Mouse (Mus musculus) megakaryocyte, embryonic 14.5 days (primary cell): ENCODE measurements around the gene Hrc. TPM values are rescaled to one million over a fixed set of nuclear protein-coding genes. Genes with fewer than 3 reads are reported as not detected.

Experiments
- H3K27me3 ChIP-seq: replicated peaks from 2 replicates; pipeline ENCODE3; 2012; ENCODE audit warnings: inconsistent platforms
- H3K36me3 ChIP-seq: replicated peaks from 2 replicates; pipeline ENCODE3; 2012; ENCODE audit warnings: low read length, inconsistent platforms, mixed read lengths
- H3K4me1 ChIP-seq: 2 replicates; pipeline ENCODE4 v1.6.1; 2012; ENCODE audit warnings: inconsistent platforms
- H3K4me3 ChIP-seq: replicated peaks from 2 replicates; pipeline ENCODE3; 2012; ENCODE audit warnings: moderate library complexity, mild to moderate bottlenecking, inconsistent platforms
- H3K9me3 ChIP-seq: 2 replicates; pipeline ENCODE4 v1.6.1; 2012; ENCODE audit warnings: inconsistent platforms
- FLI1 ChIP-seq: IDR thresholded peaks from 2 replicates; pipeline ENCODE4 v1.6.1; 2012; ENCODE audit warnings: low read length, inconsistent platforms, mixed read lengths
- GATA1 ChIP-seq: IDR thresholded peaks from 3 replicates; pipeline ENCODE4 v1.6.1; 2012; ENCODE audit warnings: mixed read lengths, low read length, inconsistent platforms, borderline replicate concordance
- polyA plus RNA-seq: library from polyadenylated mRNA; stranded (reverse); fragments of >175 nt; gene quantifications from 2 replicates; pipeline ENCODE4 v1.2.3, GENCODE M21; 2012; ENCODE audit warnings: low replicate concordance; ENCODE audit not compliant: insufficient read depth

Hrc gene
- polyA plus RNA-seq, 1 experiment, result not detected

DNA sequence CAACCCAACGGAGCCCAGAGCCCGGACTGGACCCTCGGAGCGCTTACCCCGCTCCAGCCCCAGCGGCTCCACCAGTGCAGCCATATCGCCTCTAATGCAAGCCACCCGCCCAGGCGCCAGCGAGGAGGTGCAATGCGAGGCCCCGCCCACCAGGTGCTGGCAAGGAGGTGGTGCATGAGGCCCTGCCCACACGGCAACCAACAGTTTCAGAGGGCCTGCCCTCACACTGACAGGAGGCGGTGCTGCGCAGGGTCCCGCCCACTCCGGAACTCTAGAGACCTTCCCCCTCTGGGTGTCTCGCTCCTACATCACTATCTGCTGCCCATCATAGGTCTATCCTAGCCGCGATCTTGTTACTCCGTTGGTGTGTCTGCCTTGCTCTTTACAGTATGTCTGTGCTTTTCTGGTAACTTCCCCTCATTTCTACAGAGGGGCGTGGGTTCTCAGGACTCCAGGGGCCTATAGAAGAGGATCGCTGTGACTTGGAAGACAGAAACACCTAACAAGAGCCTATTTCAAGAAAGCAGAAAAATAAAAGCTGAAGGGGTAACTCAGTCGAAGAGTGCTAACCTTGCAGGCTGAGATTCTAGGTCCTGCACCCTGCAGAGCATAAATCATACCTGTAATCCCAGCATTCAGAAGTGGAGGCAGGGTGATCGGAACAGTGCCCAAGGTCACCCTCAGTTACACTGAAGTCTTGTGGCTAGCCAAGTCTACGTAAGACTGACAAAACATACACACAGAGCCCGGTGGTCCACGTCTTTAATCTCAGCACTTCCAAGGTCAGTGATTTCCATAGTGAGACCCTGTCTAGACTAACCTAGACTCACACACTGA is 35.6 kb downstream of the Hrc start, which contains the start of gene Lin7b:
Lin7b (minus strand) TSS at position 109 of the 837 bp plus-strand sequence.
- Histone ChIP-seq H3K36me3 (peaks cover 40% of the 10 kb centered on the region), H3K4me3 (peak within 1 kb of the TSS; percentile 92), H3K4me1 (peaks cover 66% of the 10 kb centered on the region), H3K9me3 (no peaks in the 10 kb centered on the region), H3K27me3 (peaks cover 40% of the 10 kb centered on the region)
- no peak for TF ChIP-seq GATA1
- no peak for TF ChIP-seq FLI1

DNA sequence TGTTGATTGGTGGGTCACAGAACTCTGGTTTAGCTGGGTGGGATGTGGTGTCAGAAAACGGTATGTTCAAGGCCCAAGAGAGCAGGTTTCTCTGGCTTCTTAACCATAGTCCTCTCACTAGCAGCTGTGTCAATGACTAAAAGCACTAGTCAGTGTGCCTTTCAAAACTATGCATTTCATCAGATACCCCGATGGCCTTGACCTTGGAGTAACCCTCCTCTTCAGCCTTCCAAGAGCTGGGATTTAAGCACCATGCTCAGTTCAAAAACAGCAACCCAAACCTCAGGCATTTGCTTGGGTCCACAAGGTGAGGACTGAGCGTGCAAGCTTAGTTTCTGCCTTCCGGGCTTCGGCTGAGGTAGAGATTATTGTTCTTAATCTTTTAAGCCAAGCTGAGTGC is 37.3 kb downstream of the Hrc start:
- Histone ChIP-seq H3K4me1 (peaks cover 68% of the 10 kb centered on the region), H3K36me3 (peaks cover 57% of the 10 kb centered on the region), H3K9me3 (no peaks in the 10 kb centered on the region), H3K4me3 (no peak overlapping the region), H3K27me3 (peaks cover 29% of the 10 kb centered on the region)
- no peak for TF ChIP-seq FLI1
- TF ChIP-seq GATA1, result no peak

DNA sequence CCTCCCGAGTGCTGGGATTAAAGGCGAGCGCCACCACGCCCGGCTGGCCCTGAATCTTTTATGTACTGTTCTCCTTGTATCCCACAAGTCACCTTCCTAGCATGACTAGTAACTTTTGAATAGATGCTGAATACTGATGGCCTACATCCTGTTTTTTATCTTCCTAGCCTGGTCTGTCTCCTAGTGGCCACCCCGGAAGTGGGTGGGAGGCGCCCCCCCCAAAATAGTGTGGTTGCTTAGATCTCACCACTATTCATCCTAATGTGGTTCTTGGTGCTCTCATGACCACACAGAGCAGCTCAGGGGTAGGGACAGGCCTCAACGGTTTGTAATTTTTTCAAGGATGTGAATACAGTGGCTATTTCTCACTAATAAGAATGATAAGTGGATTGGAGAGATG is 39.5 kb downstream of the Hrc start:
- peaks cover 61% of the 10 kb centered on the region for H3K4me1 ChIP-seq
- peaks cover 79% of the 10 kb centered on the region for H3K36me3 ChIP-seq
- TF ChIP-seq GATA1, result no peak
- TF ChIP-seq FLI1, result no peak

DNA sequence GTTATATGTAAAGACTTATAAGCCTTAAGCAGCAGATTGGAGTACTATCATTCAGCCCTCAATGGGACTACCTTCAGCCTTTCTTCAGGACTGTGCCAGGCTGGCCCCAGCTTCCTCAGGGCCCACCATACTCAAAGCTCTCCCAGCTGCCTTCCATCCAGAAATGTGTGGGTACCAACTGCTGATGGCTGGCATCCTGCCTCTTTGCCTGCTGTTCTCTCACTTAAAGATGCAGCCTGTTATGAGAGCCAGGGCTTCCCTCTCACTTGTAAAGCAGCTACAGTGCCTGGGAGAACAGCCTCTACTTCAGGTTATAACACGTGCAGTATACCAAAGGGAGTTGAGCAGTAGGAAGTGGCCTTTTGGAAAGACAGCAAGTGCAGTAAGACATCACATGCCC is 41.0 kb downstream of the Hrc start:
- peaks cover 92% of the 10 kb centered on the region for H3K36me3 ChIP-seq
- no peaks in the 10 kb centered on the region for H3K27me3 ChIP-seq
- TF ChIP-seq FLI1, result no peak
- no peak for TF ChIP-seq GATA1
- H3K4me1 ChIP-seq, result peaks cover 59% of the 10 kb centered on the region
- H3K9me3 ChIP-seq, result no peaks in the 10 kb centered on the region
- peak overlapping the region; percentile 10 for H3K4me3 ChIP-seq

More for the DNA sequence above, 39.5 kb downstream of the Hrc start:
- Histone ChIP-seq H3K27me3 (peaks cover 9% of the 10 kb centered on the region), H3K4me3 (no peak overlapping the region), H3K9me3 (no peaks in the 10 kb centered on the region)

DNA sequence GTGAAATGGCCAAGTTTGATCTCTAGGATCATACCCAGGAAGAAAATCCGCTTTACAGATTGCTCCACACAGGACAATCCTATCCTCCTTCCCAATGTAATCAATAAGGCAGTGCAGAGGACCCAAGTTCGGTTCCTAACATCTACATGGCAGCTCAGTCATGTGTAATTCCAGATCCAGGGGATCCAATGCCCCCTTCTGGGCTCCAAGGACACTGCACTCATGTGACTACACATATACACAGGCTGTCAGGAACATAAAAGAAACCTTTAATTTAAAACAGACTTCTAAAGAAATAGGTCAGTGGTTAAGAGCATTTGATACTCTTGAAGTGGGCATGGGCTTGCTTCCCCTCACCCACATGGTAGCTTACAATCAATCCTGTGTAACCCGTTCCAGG is 51.0 kb downstream of the Hrc start:
- H3K36me3 ChIP-seq, result peaks cover 98% of the 10 kb centered on the region
- TF ChIP-seq GATA1 (no peak), FLI1 (no peak)
- H3K27me3 ChIP-seq, result no peaks in the 10 kb centered on the region
- H3K9me3 ChIP-seq, result no peaks in the 10 kb centered on the region
- peaks cover 12% of the 10 kb centered on the region for H3K4me1 ChIP-seq
- no peak overlapping the region for H3K4me3 ChIP-seq

Other genes with a start within 250 kb of the Hrc start
- 1.7 TPM in 1 of 2 replicates, not detected in the other for gene Rcn3, start 243.1 kb upstream of the Hrc start, polyA plus RNA-seq
- 28.9 and 70.0 TPM in 2 replicates for gene Fcgrt, start 231.4 kb upstream of the Hrc start, polyA plus RNA-seq
- 39.7 and 217 TPM in 2 replicates for gene Rps11, start 210.9 kb upstream of the Hrc start, polyA plus RNA-seq
- gene Rpl13a, start 206.5 kb upstream of the Hrc start, polyA plus RNA-seq, result 3,981 and 5,869 TPM in 2 replicates
- gene Gm45713, start 199.1 kb upstream of the Hrc start, polyA plus RNA-seq, result 2.1 and 9.4 TPM in 2 replicates
- gene Flt3l, start 198.9 kb upstream of the Hrc start, polyA plus RNA-seq, result 78.6 and 81.1 TPM in 2 replicates
- 35.3 and 64.9 TPM in 2 replicates for gene Pih1d1, start 181.0 kb upstream of the Hrc start, polyA plus RNA-seq
- 56.7 and 76.4 TPM in 2 replicates for gene Aldh16a1, start 180.7 kb upstream of the Hrc start, polyA plus RNA-seq
- 0.06 TPM in 1 of 2 replicates, not detected in the other for gene Slc17a7, start 171.3 kb upstream of the Hrc start, polyA plus RNA-seq
- gene Gfy, start 155.7 kb upstream of the Hrc start, polyA plus RNA-seq, result not detected in 2 replicates
- gene Pth2, start 154.3 kb upstream of the Hrc start, polyA plus RNA-seq, result not detected in 2 replicates
- gene Ccdc155, start 130.4 kb upstream of the Hrc start, polyA plus RNA-seq, result not detected in 2 replicates
- gene Dkkl1, start 123.1 kb upstream of the Hrc start, polyA plus RNA-seq, result 0.60 TPM in 1 of 2 replicates, not detected in the other
- gene Tead2, start 119.5 kb upstream of the Hrc start, polyA plus RNA-seq, result not detected in 2 replicates
- 212 and 263 TPM in 2 replicates for gene Cd37, start 96.2 kb upstream of the Hrc start, polyA plus RNA-seq
- gene Slc6a16, start 94.2 kb upstream of the Hrc start, polyA plus RNA-seq, result not detected in 2 replicates
- not detected in 2 replicates for gene Slc6a21, start 57.8 kb upstream of the Hrc start, polyA plus RNA-seq
- gene Trpm4, start 1.5 kb upstream of the Hrc start, polyA plus RNA-seq, result 7.6 TPM in 1 of 2 replicates, not detected in the other
- gene Ppfia3, start 31.7 kb downstream of the Hrc start, polyA plus RNA-seq, result 0.79 TPM in 1 of 2 replicates, not detected in the other
- gene Lin7b, start 35.3 kb downstream of the Hrc start, polyA plus RNA-seq, result 4.1 TPM in 1 of 2 replicates, not detected in the other
- gene Snrnp70, start 60.5 kb downstream of the Hrc start, polyA plus RNA-seq, result 154 and 515 TPM in 2 replicates
- not detected in 2 replicates for gene Kcna7, start 70.4 kb downstream of the Hrc start, polyA plus RNA-seq
- gene Ntf5, start 78.4 kb downstream of the Hrc start, polyA plus RNA-seq, result not detected in 2 replicates
- gene Lhb, start 85.5 kb downstream of the Hrc start, polyA plus RNA-seq, result not detected in 2 replicates
- 33.8 and 44.5 TPM in 2 replicates for gene Gys1, start 99.6 kb downstream of the Hrc start, polyA plus RNA-seq
- gene Ruvbl2, start 102.8 kb downstream of the Hrc start, polyA plus RNA-seq, result 90.5 and 244 TPM in 2 replicates
- gene Ftl1, start 124.6 kb downstream of the Hrc start, polyA plus RNA-seq, result 24,502 and 30,989 TPM in 2 replicates
- gene Bax, start 131.6 kb downstream of the Hrc start, polyA plus RNA-seq, result 502 and 597 TPM in 2 replicates
- gene Tulp2, start 146.6 kb downstream of the Hrc start, polyA plus RNA-seq, result not detected in 2 replicates
- gene Gm45808, start 151.5 kb downstream of the Hrc start, polyA plus RNA-seq, result not detected in 2 replicates
- 0.23 and 0.70 TPM in 2 replicates for gene Dhdh, start 153.5 kb downstream of the Hrc start, polyA plus RNA-seq
- 504 and 892 TPM in 2 replicates for gene Nucb1, start 175.1 kb downstream of the Hrc start, polyA plus RNA-seq
- gene Ppp1r15a, start 191.0 kb downstream of the Hrc start, polyA plus RNA-seq, result 361 and 818 TPM in 2 replicates
- 2.9 and 16.4 TPM in 2 replicates for gene Plekha4, start 191.0 kb downstream of the Hrc start, polyA plus RNA-seq
- gene Hsd17b14, start 219.6 kb downstream of the Hrc start, polyA plus RNA-seq, result 4.9 and 6.8 TPM in 2 replicates
- 20.6 and 56.4 TPM in 2 replicates for gene Bcat2, start 234.9 kb downstream of the Hrc start, polyA plus RNA-seq